Comparison of ENCODE assay signal across 15 mouse cellular contexts in the genomic region with DNA sequence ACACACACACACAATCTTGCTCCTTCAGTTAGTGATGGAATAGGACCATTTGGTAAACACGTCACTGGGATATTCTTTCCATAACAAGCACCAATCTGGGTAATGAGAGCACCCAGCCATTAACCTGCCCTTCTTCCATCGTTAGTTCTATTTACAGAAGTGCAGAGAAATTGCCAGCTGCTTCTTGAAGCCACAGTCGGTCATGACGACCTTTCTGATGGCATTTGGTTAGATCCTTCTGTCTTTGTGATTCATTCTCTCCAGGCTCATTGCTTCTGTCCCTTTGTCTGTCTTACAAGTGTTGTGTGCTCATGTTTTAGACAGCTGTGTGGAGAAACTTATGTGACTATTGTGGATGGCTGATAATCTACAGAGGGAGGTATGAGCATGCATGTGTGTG.
"Had no signal": no experiment of that assay in that cellular context is flagged by ENCODE, and none has a peak within 500 bp of the region (broad histone marks: within the 10 kb centered on the region; RNA-seq: fewer than 3 reads in every experiment).

No protein-coding gene starts in this region.

- H3K4me3 ChIP-seq: neural tube, embryonic 13.5 days; neural tube, embryonic 15.5 days; stomach, embryonic 15.5 days had no signal

- H3K27me3 ChIP-seq: neural tube, embryonic 13.5 days; neural tube, embryonic 15.5 days; stomach, embryonic 15.5 days had no signal

- H3K36me3 ChIP-seq: neural tube, embryonic 13.5 days; neural tube, embryonic 15.5 days; stomach, embryonic 15.5 days had no signal

- H3K4me2 ChIP-seq: neural tube, embryonic 13.5 days; neural tube, embryonic 15.5 days; stomach, embryonic 15.5 days had no signal

- DNase-seq: retina, postnatal 1 day; right cerebral cortex, adult 18-20 months; right cerebral cortex, postnatal 14 days; right cerebral cortex, postnatal 25 days; right cerebral cortex, postnatal 4 days; spleen, adult 18-20 months; thymus, adult 18-20 months; thymus, adult 2 months; thymus, postnatal 14 days; thymus, postnatal 25 days; thymus, postnatal 36 days; thymus, postnatal 4 days had no signal
